Mouse (Mus musculus): ENCODE results near the gene Slc25a38. TPM values are rescaled to one million over a fixed set of nuclear protein-coding genes. Genes with fewer than 3 reads are reported as not detected.
"Not testable (repeated sequence)": the region's sequence is repeated elsewhere in the genome, so short reads cannot be mapped to it uniquely, and the experiment has no call there.

The Slc25a38 gene
- total RNA-seq, 4 experiments from 2014 or later: 23.5 to 31.8 (median 26.7) TPM

- DNase-seq (ENCODE audit: low spot score in 2 of 2): no peak
Observed at GRCm38 (mm10) chr9:120099304-120099703, 10.9 kb upstream of the Slc25a38 start.

- no peak for DNase-seq (ENCODE audit: low spot score in 2 of 2)
Observed at GRCm38 (mm10) chr9:120101165-120101564, 9.0 kb upstream of the Slc25a38 start.

- DNase-seq (ENCODE audit: low spot score in 2 of 2): not testable (repeated sequence)
Observed at GRCm38 (mm10) chr9:120108953-120109352, 1.2 kb upstream of the Slc25a38 start.

- DNase-seq (ENCODE audit: low spot score in 2 of 2): no peak
Observed at GRCm38 (mm10) chr9:120111156-120111945, 1.2 kb downstream of the Slc25a38 start.

GRCm38 (mm10) chr9:120112472-120112871 is 2.3 kb downstream of the Slc25a38 start:
- no peak for DNase-seq (ENCODE audit: low spot score in 2 of 2)

- no peak for DNase-seq (ENCODE audit: low spot score in 2 of 2)
Observed at GRCm38 (mm10) chr9:120113456-120113855, 3.3 kb downstream of the Slc25a38 start.

GRCm38 (mm10) chr9:120114051-120114788 is 4.0 kb downstream of the Slc25a38 start:
- no peak for DNase-seq (ENCODE audit: low spot score in 2 of 2)

GRCm38 (mm10) chr9:120114789-120115151 is 4.6 kb downstream of the Slc25a38 start:
- no peak for DNase-seq (ENCODE audit: low spot score in 2 of 2)

- no peak for DNase-seq (ENCODE audit: low spot score in 2 of 2)
Observed at GRCm38 (mm10) chr9:120115580-120115979, 5.4 kb downstream of the Slc25a38 start.

GRCm38 (mm10) chr9:120116184-120116624 is 6.0 kb downstream of the Slc25a38 start:
- no peak for DNase-seq (ENCODE audit: low spot score in 2 of 2)

- no peak for DNase-seq (ENCODE audit: low spot score in 2 of 2)
Observed at GRCm38 (mm10) chr9:120118212-120118611, 8.0 kb downstream of the Slc25a38 start.

GRCm38 (mm10) chr9:120120503-120120902 is 10.3 kb downstream of the Slc25a38 start:
- no peak for DNase-seq (ENCODE audit: low spot score in 2 of 2)

- DNase-seq (ENCODE audit: low spot score in 2 of 2): no peak
Observed at GRCm38 (mm10) chr9:120126868-120127267, 16.7 kb downstream of the Slc25a38 start.

- DNase-seq (ENCODE audit: low spot score in 2 of 2): peak; percentile 95 to 98
Observed at GRCm38 (mm10) chr9:120127538-120128251, 17.5 kb downstream of the Slc25a38 start, which contains the start of gene Rpsa. Gene Rpsa (plus strand): TSS chr9:120127689.

- no peak for DNase-seq (ENCODE audit: low spot score in 2 of 2)
Observed at GRCm38 (mm10) chr9:120129276-120129675, 19.1 kb downstream of the Slc25a38 start.

GRCm38 (mm10) chr9:120131784-120132288 is 21.7 kb downstream of the Slc25a38 start:
- no peak for DNase-seq (ENCODE audit: low spot score in 2 of 2)

GRCm38 (mm10) chr9:120132980-120133754 is 23.0 kb downstream of the Slc25a38 start:
- DNase-seq (ENCODE audit: low spot score in 2 of 2): no peak

- no peak for DNase-seq (ENCODE audit: low spot score in 2 of 2)
Observed at GRCm38 (mm10) chr9:120133755-120134475, 23.7 kb downstream of the Slc25a38 start.

GRCm38 (mm10) chr9:120134529-120135160 is 24.5 kb downstream of the Slc25a38 start:
- no peak for DNase-seq (ENCODE audit: low spot score in 2 of 2)

- no peak for DNase-seq (ENCODE audit: low spot score in 2 of 2)
Observed at GRCm38 (mm10) chr9:120135454-120135853, 25.3 kb downstream of the Slc25a38 start.
